Mouse (Mus musculus): ENCODE measurements around the gene Ubald2. TPM values are rescaled to one million over a fixed set of nuclear protein-coding genes. Genes with fewer than 3 reads are reported as not detected.
A peak's percentile ranks its signal among the peaks of the same experiment; 100 is the strongest.
"Not testable (repeated sequence)": the region's sequence is repeated elsewhere in the genome, so short reads cannot be mapped to it uniquely, and the experiment has no call there.

The Ubald2 gene
- polyA plus RNA-seq, 1 experiment from 2014 or later, result 29.8 TPM

DNA sequence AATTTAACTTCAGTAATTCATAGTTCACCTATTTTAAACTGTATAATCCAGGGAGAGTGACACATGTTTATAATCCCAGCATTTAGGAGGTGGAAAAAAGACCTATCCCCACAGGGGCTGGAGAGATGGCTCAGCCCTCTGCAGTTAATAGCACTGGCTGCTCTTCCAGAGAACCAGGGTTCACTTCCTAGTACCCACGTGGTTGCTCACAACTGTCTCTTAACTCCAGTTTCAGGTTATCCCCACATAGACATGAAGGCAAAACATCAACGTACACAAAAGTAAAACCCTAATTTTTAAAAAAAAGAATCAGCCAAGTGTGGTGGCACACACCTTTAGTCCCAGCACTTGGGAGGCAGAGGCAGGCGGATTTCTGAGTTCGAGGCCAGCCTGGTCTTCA, 28.3 kb upstream of the Ubald2 start:
- Histone ChIP-seq H3K27me3 (ENCODE audit: insufficient read depth, low read length) (no peaks in the 10 kb centered on the region), H3K9ac (replicated peaks) (no peak overlapping the region), H3K4me2 (ENCODE audit: low read depth, low read length) (no peak overlapping the region), H3K4me1 (ENCODE audit: insufficient read depth) (no peaks in the 10 kb centered on the region), H3K9me3 (ENCODE audit: low read length) (no peaks in the 10 kb centered on the region), H3K36me3 (replicated peaks; ENCODE audit: insufficient read depth, low read length) (no peaks in the 10 kb centered on the region), H3K4me3 (ENCODE audit: low read depth, low read length) (no peak overlapping the region), H3K27ac (ENCODE audit: low read depth) (no peak overlapping the region)
- WGBS (ENCODE audit: insufficient replicate concordance), result 69% methylated on average over 4 of the region's 4 CpGs
- no peak for TF ChIP-seq EP300 (IDR thresholded peaks at IDR 0.05; ENCODE audit: low read depth)
- no peak for TF ChIP-seq CTCF (IDR thresholded peaks at IDR 0.05; ENCODE audit: low read depth)
- DNase-seq (no peak), ATAC-seq (no peak)

DNA sequence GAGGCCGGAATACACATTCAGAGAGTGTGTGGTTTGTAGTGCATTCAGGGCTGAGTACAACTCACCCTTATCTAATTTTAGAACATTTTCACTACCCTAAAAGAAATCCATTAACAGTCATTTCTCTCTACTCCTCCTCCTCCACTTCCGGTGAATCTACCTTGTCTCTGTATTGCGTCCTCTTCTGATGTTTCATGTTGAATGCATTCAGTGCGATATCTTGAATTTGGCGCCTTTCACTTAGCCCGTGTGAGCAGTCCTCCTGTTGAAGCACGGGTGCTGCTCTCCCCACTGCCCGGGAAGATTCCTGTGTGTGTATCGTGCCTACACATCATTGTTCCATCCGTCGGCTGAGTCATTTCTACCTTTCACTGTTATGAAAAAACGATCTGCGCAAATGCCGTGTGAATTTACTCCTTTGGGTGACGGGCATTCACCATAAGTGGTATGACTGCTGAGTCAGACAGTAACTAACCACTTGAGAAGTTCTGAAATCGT, 27.6 kb upstream of the Ubald2 start:
- Histone ChIP-seq H3K27ac (ENCODE audit: low read depth) (no peak overlapping the region), H3K9ac (replicated peaks) (no peak overlapping the region), H3K27me3 (ENCODE audit: insufficient read depth, low read length) (peaks cover 5% of the 10 kb centered on the region), H3K4me2 (ENCODE audit: low read depth, low read length) (no peak overlapping the region), H3K36me3 (replicated peaks; ENCODE audit: insufficient read depth, low read length) (no peaks in the 10 kb centered on the region), H3K9me3 (ENCODE audit: low read length) (no peaks in the 10 kb centered on the region), H3K4me3 (ENCODE audit: low read depth, low read length) (no peak overlapping the region), H3K4me1 (ENCODE audit: insufficient read depth) (no peaks in the 10 kb centered on the region)
- 72% methylated on average over 16 of the region's 16 CpGs for WGBS (ENCODE audit: insufficient replicate concordance)
- TF ChIP-seq CTCF (IDR thresholded peaks at IDR 0.05; ENCODE audit: low read depth), result no peak
- TF ChIP-seq EP300 (IDR thresholded peaks at IDR 0.05; ENCODE audit: low read depth), result no peak
- no peak for DNase-seq
- ATAC-seq, result no peak

DNA sequence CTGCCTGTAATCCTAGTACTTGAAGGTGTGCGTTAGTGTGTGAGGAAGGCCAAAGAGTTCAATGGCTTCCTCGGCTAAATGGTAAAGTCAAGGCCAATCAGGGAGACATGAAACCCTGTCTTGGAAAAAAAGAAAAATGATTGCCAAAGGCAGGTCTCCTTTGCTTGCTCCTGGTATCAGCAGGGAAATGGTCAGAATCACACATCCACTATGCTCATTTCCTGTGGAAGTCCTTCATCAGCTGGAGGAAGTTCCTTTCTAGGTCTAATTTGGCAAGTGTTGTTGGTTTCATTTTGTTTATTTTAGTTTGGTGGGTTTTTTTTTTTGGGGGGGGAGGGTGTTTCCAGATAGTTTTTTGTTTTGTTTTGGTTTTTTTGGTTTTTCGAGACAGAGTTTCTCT, 24.9 kb upstream of the Ubald2 start:
- H3K36me3 ChIP-seq (replicated peaks; ENCODE audit: insufficient read depth, low read length), result no peaks in the 10 kb centered on the region
- WGBS (ENCODE audit: insufficient replicate concordance), result 83% methylated on average over 3 of the region's 3 CpGs
- H3K27me3 ChIP-seq (ENCODE audit: insufficient read depth, low read length), result peaks cover 17% of the 10 kb centered on the region
- no peak for DNase-seq
- 0 out of 2 replicates have a peak, but pooled peaks have one; percentile 15 for TF ChIP-seq EP300 (IDR thresholded peaks at IDR 0.05; ENCODE audit: low read depth)
- TF ChIP-seq CTCF (IDR thresholded peaks at IDR 0.05; ENCODE audit: low read depth), result no peak
- H3K27ac ChIP-seq (ENCODE audit: low read depth), result no peak overlapping the region
- H3K4me1 ChIP-seq (ENCODE audit: insufficient read depth), result peaks cover 16% of the 10 kb centered on the region
- no peak overlapping the region for H3K4me3 ChIP-seq (ENCODE audit: low read depth, low read length)
- no peak overlapping the region for H3K4me2 ChIP-seq (ENCODE audit: low read depth, low read length)
- H3K9me3 ChIP-seq (ENCODE audit: low read length), result no peaks in the 10 kb centered on the region
- no peak overlapping the region for H3K9ac ChIP-seq (replicated peaks)
- ATAC-seq, result no peak

DNA sequence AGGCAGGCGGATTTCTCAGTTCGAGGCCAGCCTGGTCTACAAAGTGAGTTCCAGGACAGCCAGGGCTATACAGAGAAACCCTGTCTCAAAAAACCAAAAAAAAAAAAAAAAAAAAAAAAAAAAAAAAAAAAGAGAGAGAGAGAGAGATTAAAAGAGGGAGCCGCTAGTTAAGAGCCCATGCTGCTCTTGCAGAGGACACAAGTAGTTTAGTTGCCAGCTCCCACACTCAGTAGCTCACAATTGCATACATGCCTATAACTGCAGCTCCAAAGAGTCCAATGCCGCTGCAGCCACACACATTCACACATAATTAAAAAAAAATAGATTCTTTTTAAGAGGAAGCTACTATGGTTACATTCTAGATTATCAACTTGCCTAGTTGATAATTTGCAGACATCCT, 23.5 kb upstream of the Ubald2 start:
- not testable (repeated sequence) for H3K27ac ChIP-seq (ENCODE audit: low read depth); H3K4me3 ChIP-seq (ENCODE audit: low read depth, low read length); H3K4me2 ChIP-seq (ENCODE audit: low read depth, low read length); ATAC-seq; DNase-seq; H3K9ac ChIP-seq (replicated peaks); H3K9me3 ChIP-seq (ENCODE audit: low read length); H3K36me3 ChIP-seq (replicated peaks; ENCODE audit: insufficient read depth, low read length)
- 67% methylated on average over 4 of the region's 4 CpGs for WGBS (ENCODE audit: insufficient replicate concordance)
- H3K4me1 ChIP-seq (ENCODE audit: insufficient read depth), result peaks cover 16% of the 10 kb centered on the region
- peaks cover 17% of the 10 kb centered on the region for H3K27me3 ChIP-seq (ENCODE audit: insufficient read depth, low read length)

DNA sequence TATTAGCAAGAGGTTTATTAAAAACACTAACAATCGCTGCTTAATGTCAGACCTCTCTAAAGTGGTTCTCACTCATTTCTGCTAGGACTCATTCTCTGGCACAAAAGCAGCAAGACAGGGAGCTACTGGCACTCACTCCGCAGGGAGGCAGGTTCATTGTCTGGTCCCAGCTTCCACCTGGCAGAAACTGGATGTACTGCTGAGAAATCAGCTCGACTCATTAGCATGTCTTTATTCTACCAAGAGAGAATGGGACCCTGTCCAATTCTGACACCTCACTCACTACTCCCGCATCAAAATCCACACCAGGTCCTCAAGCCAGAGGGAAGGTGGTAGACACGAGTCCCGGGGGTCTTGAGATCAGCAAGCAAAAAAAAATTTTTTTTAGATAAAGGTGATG, 22.3 kb upstream of the Ubald2 start:
- DNase-seq (no peak), ATAC-seq (no peak)
- H3K27ac ChIP-seq (ENCODE audit: low read depth), result no peak overlapping the region
- no peaks in the 10 kb centered on the region for H3K36me3 ChIP-seq (replicated peaks; ENCODE audit: insufficient read depth, low read length)
- peak overlapping the region; percentile 66 for H3K4me3 ChIP-seq (ENCODE audit: low read depth, low read length)
- TF ChIP-seq CTCF (IDR thresholded peaks at IDR 0.05; ENCODE audit: low read depth) (no peak), EP300 (IDR thresholded peaks at IDR 0.05; ENCODE audit: low read depth) (no peak)
- 49% methylated on average over 6 of the region's 6 CpGs for WGBS (ENCODE audit: insufficient replicate concordance)
- no peaks in the 10 kb centered on the region for H3K9me3 ChIP-seq (ENCODE audit: low read length)
- no peak overlapping the region; the same call in 1 of the 2 replicates for H3K9ac ChIP-seq (replicated peaks)
- peaks cover 17% of the 10 kb centered on the region for H3K27me3 ChIP-seq (ENCODE audit: insufficient read depth, low read length)
- H3K4me1 ChIP-seq (ENCODE audit: insufficient read depth), result peaks cover 16% of the 10 kb centered on the region
- peak overlapping the region; percentile 99 for H3K4me2 ChIP-seq (ENCODE audit: low read depth, low read length)

DNA sequence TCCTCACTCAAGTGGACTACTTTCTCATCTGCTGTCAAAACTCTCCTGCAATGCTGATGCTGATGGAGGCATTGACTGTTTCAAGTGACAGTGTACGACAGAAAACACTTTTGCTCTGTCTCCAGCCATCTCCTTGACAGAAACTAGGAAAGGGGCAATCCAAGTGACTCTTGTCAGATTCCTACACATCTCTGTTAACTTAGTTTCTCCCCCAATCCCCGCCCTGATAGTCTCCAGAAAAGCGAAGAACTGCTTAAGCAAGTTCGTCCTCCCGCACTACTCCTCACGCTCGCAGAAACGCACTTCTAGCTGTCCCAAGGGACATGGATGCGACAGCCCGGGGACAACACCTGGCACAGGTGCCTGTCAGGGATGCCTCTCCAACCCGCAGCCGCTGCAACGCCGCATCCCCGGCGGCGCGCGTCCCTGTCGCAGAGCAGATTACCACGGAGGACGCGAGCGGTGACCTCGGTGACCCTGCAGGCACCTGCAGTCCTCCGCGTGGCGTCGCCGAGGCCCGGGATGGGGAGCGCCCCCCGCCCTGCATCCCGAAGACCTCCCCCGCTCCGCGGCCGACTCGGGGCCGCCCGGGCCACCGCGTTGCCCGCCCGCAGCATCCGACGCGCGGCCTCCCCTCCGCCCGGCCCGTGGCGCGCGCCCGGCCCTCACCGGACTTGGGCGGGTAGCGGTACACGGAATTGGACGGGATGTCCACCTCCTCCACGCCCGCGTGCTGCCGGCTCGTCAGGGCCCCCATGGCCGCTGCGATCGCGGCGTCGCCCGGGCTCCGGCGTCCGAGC, 21.7 kb upstream of the Ubald2 start:
- Histone ChIP-seq H3K4me1 (ENCODE audit: insufficient read depth) (peaks cover 16% of the 10 kb centered on the region), H3K27ac (ENCODE audit: low read depth) (no peak overlapping the region), H3K9ac (replicated peaks) (peak overlapping the region; percentile 70), H3K27me3 (ENCODE audit: insufficient read depth, low read length) (peaks cover 17% of the 10 kb centered on the region), H3K36me3 (replicated peaks; ENCODE audit: insufficient read depth, low read length) (no peaks in the 10 kb centered on the region), H3K9me3 (ENCODE audit: low read length) (no peaks in the 10 kb centered on the region), H3K4me2 (ENCODE audit: low read depth, low read length) (peak overlapping the region; percentile 99), H3K4me3 (ENCODE audit: low read depth, low read length) (peak overlapping the region; percentile 66)
- DNase-seq (peak; percentile 36), ATAC-seq (peak; percentile 70)
- TF ChIP-seq EP300 (IDR thresholded peaks at IDR 0.05; ENCODE audit: low read depth) (no peak), CTCF (IDR thresholded peaks at IDR 0.05; ENCODE audit: low read depth) (no peak)
- 4% methylated on average over 59 of the region's 76 CpGs for WGBS (ENCODE audit: insufficient replicate concordance)
